Mouse (Mus musculus) spleen, adult 12 weeks (tissue): ENCODE measurements around the gene Hilpda.

Experiments used
- DNase-seq: peaks from one replicate; pipeline ENCODE4 v3.0.0; 2022; ENCODE audit warnings: low spot score

Hilpda gene

DNA sequence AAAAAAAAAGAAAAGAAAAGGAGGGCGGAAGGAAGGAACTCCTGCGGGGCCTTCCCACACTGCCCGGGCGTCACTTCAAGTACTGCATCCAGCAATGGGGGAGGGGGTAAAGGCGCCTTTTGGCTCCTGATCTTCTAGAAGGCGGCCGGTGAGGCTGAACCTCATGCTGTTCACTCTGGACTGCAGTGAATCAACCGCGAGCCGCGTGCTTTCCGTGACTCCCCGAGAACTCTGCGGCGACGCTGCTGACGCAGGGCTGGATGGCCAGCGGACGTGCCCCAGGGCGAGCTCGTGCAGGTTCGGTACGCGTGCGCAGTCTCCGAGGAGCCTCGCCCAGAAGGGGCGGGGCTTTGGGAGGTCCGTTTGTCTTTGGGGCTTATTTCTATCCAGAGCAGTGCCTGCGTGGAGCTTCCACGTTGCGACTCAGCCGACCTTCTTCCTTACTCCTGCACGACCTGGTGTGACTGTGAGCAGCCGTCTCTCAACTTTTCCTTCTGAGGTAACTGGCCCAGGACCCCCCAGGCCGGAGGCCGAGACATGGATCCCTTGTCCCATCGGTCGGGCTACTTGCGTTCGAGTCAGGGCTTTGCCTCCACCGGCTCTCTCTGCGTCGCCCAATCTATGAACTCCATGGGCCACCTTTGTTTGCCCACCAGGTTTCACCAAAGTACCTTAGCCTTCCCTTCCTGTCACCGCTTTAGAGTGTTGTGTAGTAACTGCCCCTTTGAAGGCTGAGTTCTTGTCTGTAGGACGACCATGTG lies at the start of gene Hilpda:
Gene Hilpda, plus strand, starts transcription at position 177 of the 761 bp plus-strand sequence.
- peak; percentile 91 for DNase-seq

- no peak for DNase-seq
These were observed 42.9 kb upstream of the Hilpda start for GRCm38 (mm10) chr6:29229265-29229913.

GRCm38 (mm10) chr6:29230386-29230785 lies 41.9 kb upstream of the Hilpda start:
- no peak for DNase-seq

GRCm38 (mm10) chr6:29231799-29232198 lies 40.5 kb upstream of the Hilpda start:
- DNase-seq = no peak

GRCm38 (mm10) chr6:29232321-29232720 lies 40.0 kb upstream of the Hilpda start:
- no peak for DNase-seq

GRCm38 (mm10) chr6:29233710-29234109 lies 38.6 kb upstream of the Hilpda start:
- no peak for DNase-seq

DNA sequence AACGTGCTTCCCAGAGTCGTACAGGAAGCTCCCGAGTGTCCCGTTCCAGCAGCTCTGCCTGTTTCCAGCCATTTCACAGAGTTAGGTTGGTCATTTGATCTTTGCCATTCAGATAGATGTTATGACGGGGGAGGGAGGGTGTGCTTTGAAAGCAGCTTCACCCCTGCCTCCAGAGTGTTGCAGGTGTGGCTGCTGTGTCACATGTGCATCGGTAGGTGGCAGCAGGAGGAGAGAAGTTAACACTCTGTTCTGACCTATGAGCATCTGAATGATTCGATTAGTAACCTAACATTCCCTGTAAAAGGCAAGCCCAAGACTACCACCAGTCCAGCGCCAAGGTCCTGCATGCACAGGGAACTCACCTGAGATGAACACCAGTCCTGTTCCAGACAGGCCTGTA lies 38.0 kb upstream of the Hilpda start:
- no peak for DNase-seq

DNA sequence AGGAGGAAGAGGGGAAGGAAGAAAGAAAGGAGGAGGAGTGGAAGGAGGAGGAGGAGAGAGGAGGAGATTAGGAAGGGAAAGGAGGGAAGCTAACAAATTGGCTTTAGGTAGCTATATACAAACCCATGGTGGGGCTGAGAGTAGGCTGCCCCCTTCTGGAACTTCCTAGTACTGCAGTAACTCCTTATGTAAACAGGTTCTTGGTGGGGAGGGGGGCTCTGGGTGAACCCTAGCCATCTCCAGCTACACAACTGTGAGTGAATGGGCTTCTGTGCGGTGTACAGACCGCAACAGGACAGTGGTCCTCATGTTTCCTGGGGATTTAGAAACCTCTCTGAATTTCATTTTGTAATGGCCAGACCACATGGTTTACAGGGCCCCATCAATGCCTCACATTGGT lies 31.5 kb upstream of the Hilpda start:
- no peak for DNase-seq

DNA sequence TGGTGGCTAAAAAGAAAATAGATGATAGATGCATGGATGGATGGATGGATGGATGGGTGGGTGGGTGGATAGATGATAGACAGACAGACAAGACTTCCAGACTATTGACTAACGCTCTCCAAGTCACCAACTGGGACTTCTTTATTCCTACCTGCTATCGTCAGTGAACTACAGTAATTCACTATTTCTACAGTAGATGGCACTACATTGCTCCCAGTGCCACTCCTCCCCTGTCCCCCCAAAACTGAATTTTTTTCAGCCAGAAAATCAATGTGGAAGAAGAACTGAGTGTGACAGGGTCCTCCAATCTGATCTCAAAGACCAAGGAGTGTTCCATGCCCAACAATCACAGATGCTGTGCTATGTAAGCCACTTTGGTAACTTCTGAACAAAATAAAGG lies 30.6 kb upstream of the Hilpda start:
- no peak for DNase-seq

GRCm38 (mm10) chr6:29242265-29242664 lies 30.0 kb upstream of the Hilpda start:
- DNase-seq = no peak

GRCm38 (mm10) chr6:29245272-29246120 lies 26.8 kb upstream of the Hilpda start:
- no peak for DNase-seq

- no peak for DNase-seq
These were observed 26.1 kb upstream of the Hilpda start for GRCm38 (mm10) chr6:29246183-29246582.

DNA sequence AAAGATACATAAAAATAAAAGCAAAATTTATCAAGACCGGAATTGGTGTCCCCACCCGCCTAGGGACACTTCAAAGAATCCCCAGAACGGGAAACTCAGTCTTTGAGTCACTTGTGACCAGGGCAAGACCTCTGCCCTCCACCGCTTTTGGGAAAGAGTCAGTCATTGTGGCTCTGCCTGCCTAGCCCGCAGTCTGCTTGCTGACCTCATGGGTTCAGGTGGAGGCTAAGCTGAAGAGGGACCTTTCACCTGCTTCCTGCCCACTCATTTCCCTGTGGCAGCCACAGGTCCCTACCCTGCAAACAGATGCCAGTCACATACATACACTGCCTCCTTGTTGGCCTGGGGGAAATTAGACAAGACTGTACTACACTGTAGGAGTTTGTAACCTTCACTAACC lies 25.7 kb upstream of the Hilpda start:
- no peak for DNase-seq

GRCm38 (mm10) chr6:29247072-29247471 lies 25.2 kb upstream of the Hilpda start:
- no peak for DNase-seq

- no peak for DNase-seq
These were observed 12.9 kb upstream of the Hilpda start for GRCm38 (mm10) chr6:29259418-29259817.

GRCm38 (mm10) chr6:29261831-29262230 lies 10.5 kb upstream of the Hilpda start:
- no peak for DNase-seq

DNA sequence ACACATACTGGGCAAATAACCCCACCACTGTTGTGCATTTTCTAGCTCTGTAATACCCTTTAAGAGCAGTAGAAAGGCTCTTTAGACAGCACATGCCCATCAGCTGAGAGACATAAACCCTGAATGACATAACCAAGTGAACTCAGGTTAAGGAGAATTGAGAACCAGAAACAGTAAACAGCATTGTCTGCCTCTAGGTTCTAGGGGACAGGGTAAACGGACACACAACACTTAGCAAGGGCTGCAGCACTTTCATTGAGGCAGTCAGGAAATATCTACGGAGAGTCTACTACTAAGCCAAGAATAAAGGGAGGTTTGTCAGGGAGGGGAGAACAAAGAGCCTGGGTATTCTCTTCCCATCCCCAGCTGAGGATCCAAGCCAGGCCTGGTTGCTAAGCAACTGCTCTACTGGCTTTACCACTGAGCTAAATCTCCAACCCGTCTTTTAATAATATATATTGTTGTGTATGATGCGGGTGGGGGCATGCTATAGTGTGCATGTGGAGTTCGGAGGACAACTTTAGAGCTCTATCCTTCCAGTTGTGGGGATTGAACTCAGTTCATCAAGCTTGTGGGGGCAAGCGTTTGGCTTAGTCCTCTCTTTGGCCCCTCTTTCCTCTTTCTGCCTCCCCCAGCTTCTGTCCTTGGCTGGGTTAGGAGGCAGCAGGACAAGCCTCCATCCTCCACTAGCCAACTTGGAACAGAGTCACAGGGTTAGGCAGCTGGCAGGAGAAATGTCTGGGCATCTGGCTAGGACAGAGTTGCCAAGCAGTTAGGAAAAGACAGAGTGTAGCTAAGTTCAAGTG lies 8.4 kb upstream of the Hilpda start:
- no peak for DNase-seq

GRCm38 (mm10) chr6:29264456-29264781 lies 7.9 kb upstream of the Hilpda start:
- DNase-seq = no peak

GRCm38 (mm10) chr6:29266936-29267335 lies 5.4 kb upstream of the Hilpda start:
- DNase-seq = no peak

DNA sequence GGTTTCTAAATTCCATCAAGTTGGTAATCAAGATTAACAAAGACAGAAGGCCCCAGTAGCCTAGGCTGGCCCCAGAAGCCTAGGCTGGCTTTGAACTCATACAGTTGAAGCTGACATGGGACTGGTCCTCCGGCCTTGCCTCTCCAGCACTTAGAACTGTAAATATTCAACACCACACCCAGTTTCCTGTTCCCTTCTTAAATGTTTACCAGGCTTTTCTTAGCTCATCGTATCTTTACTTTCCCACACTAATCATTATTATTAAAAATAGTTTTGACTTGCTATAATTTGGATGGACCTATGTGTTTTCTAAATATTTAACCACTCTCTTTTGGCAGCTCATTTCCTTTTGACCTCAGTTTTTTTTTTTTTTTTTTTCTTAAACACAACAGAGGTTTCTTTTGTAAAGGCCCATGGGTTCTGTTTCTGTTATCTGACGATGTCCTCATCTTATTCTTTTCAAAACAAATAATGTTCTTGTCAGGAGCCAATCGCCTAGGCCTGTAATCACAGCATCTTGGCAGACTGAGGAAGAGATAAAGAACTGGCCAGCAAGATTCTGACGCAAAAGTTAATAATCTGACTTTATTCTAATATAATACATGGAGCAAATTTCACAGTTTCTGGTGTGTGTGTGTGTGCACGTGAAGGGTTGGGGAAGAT lies 3.2 kb upstream of the Hilpda start:
- DNase-seq = no peak

DNA sequence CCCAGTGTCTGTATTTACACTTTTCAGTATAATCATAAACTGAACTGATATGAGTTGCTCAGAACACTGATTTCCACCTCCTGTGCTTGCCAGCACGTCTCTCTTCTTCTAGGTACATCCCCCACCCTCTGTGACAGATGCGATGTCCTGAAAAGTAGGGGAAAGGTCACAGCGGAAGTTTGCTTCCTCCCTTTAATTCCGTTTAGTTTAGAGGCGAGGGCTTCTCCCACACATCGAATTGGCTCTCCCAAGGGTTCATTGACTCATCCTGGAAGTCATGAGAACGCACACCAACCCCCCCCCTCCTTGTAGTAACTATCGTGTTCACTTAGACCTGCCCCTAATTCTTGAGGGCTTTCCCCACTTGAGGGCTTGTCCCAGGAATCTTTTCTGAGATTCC lies 1.3 kb upstream of the Hilpda start:
- DNase-seq = no peak

GRCm38 (mm10) chr6:29276746-29277145 lies 4.5 kb downstream of the Hilpda start:
- DNase-seq = no peak
